Mouse (Mus musculus): ENCODE results near the gene Tex30. TPM values are rescaled to one million over a fixed set of nuclear protein-coding genes. Genes with fewer than 3 reads are reported as not detected.
A peak's percentile ranks its signal among the peaks of the same experiment; 100 is the strongest.

Gene Tex30
- polyA plus RNA-seq, 3 experiments from 2014 or later: 36.4 to 83.3 (median 44.5) TPM

DNA sequence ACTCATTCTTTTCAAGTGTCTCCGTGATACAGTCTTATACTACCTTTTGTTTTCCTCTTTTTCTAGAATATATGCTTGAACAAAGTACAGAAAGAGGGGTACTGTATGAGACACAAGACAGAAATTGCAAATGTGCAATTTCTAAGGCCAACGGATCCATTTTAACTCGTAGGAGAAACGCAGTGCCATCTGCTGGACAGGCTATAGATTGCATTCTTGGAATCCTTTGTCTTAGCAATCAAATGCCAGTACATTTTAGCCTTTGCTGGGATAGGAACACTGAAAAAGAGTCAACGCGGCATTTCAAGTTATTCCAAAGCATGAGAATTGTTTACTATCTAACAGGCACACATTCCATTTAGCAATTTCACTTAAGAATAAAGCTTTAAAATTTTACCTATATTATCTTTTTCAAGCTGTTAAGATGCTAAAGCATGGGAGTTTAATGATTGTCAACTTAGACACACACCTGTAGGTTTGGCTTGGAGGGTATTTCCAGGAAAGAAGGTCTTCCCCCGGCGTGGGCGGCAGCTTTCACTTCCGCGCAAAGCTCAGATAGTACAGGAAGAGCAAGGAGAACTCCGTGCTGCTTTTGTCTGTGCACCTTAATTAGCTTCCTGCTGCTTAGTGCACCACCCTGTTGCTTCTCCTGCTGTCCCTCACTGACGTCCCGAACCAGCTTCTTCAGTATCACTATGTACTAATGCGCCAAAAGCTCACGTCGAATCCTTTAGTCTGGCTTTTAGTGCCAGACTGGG lies 60.3 kb downstream of the Tex30 start:
- ATAC-seq: peak; percentile 99

Other genes with a start within 250 kb of the Tex30 start
- gene Tpp2, start 168.8 kb downstream of the Tex30 start, polyA plus RNA-seq (2017; shearing (Covaris generic)): 100 to 1,000 TPM; 116 to 130 (median 128) TPM
- gene Mettl21c, start 82.4 kb downstream of the Tex30 start, polyA plus RNA-seq (2017; shearing (Covaris generic)): 1 to 10 TPM; 2.0 to 2.4 (median 2.1) TPM
- gene Gm8251, start 40.5 kb downstream of the Tex30 start, polyA plus RNA-seq (2017; shearing (Covaris generic)): under 1 TPM in 2 of 3 experiments, not detected in 1; 0.12 to 0.16 TPM
- gene Kdelc1, start 16.4 kb upstream of the Tex30 start, polyA plus RNA-seq (2017; shearing (Covaris generic)): 10 to 100 TPM; 15.7 to 22.5 (median 16.8) TPM
- gene Bivm, start 16.5 kb upstream of the Tex30 start, polyA plus RNA-seq (2017; shearing (Covaris generic)): 10 to 100 TPM; 13.8 to 18.3 (median 18.1) TPM
- gene Ercc5, start 45.3 kb upstream of the Tex30 start, polyA plus RNA-seq (2017; shearing (Covaris generic)): 10 to 100 TPM; 14.8 to 17.8 (median 17.7) TPM
- not detected for gene Mettl21e, start 116.5 kb upstream of the Tex30 start, polyA plus RNA-seq (2017; shearing (Covaris generic))

Measured in inflammation-experienced regulatory T-cells, adult 6 months (primary cell).